Mouse (Mus musculus) hindbrain, embryonic 13.5 days (tissue): ENCODE measurements around the gene Srsf7. TPM values are rescaled to one million over a fixed set of nuclear protein-coding genes. Genes with fewer than 3 reads are reported as not detected.

Experiments used
- ATAC-seq: fragments of 200-750 bp; cut with Nextera tagmentation; 2 replicates; pipeline ENCODE4 v1.8.0; 2017; ENCODE audit warnings: moderate TSS enrichment; ENCODE audit not compliant: low FRiP score
- H3K27ac ChIP-seq: fragments of 300-500 bp; sonication (generic); 2 replicates; pipeline ENCODE4 v1.5.1; 2015; ENCODE audit warnings: inconsistent platforms, mild to moderate bottlenecking, moderate library complexity
- H3K27me3 ChIP-seq: fragments of 300-500 bp; sonication (generic); 2 replicates; pipeline ENCODE4 v1.6.1; 2015; ENCODE audit warnings: mild to moderate bottlenecking, inconsistent platforms
- H3K36me3 ChIP-seq: fragments of 300-500 bp; sonication (generic); 2 replicates; pipeline ENCODE4 v1.6.1; 2015; ENCODE audit warnings: mild to moderate bottlenecking, inconsistent platforms
- H3K4me1 ChIP-seq: fragments of 300-500 bp; sonication (generic); replicated peaks from 2 replicates; pipeline ENCODE4 v1.6.1; 2015; ENCODE audit warnings: inconsistent platforms
- H3K4me2 ChIP-seq: fragments of 300-500 bp; sonication (generic); 2 replicates; pipeline ENCODE4 v1.6.1; 2015; ENCODE audit warnings: inconsistent platforms, mild to moderate bottlenecking, moderate library complexity
- H3K4me3 ChIP-seq: fragments of 300-500 bp; sonication (generic); 2 replicates; pipeline ENCODE4 v1.5.1; 2015; ENCODE audit warnings: mild to moderate bottlenecking, inconsistent platforms
- H3K9ac ChIP-seq: fragments of 300-500 bp; sonication (generic); 2 replicates; pipeline ENCODE4 v1.6.1; 2015; ENCODE audit warnings: mild to moderate bottlenecking, inconsistent platforms
- H3K9me3 ChIP-seq: fragments of 300-500 bp; sonication (generic); 2 replicates; pipeline ENCODE4 v1.6.1; 2016; ENCODE audit warnings: inconsistent platforms
- WGBS: fragments of 180-500 bp; shearing (Covaris S2); methylation state at CpG from one replicate; pipeline ENCODE4 v1.1.7; 2015; 5-methylcytosine and 5-hydroxymethylcytosine counted together
- polyA plus RNA-seq: library from polyadenylated mRNA; unstranded; fragments of >200 nt; fragmentation: Nextera tagmentation; extraction: Ambion mirVana; gene quantifications from 2 replicates; pipeline ENCODE4 v1.2.1, GENCODE M21; 2015

The Srsf7 gene
- 480 and 495 TPM in 2 replicates for polyA plus RNA-seq

- Histone ChIP-seq H3K36me3 (peaks cover 25% of the 10 kb centered on the region), H3K9me3 (no peaks in the 10 kb centered on the region), H3K9ac (peak within 1 kb of the TSS; percentile 98), H3K4me1 (peaks cover 19% of the 10 kb centered on the region), H3K27me3 (no peaks in the 10 kb centered on the region), H3K27ac (peak within 1 kb of the TSS; percentile 100), H3K4me3 (peak within 1 kb of the TSS; percentile 87), H3K4me2 (peak within 1 kb of the TSS; percentile 81)
- under 1% methylated on average over 90 of the region's 95 CpGs for WGBS
- ATAC-seq, result peak; percentile 94
These were observed at the start of gene Srsf7, which contains the start of gene Ttc39d for GRCm38 (mm10) chr17:80206671-80207581. Gene Srsf7, minus strand, starts transcription at chr17:80207307. Gene Ttc39d, plus strand, starts transcription at chr17:80207460.

DNA sequence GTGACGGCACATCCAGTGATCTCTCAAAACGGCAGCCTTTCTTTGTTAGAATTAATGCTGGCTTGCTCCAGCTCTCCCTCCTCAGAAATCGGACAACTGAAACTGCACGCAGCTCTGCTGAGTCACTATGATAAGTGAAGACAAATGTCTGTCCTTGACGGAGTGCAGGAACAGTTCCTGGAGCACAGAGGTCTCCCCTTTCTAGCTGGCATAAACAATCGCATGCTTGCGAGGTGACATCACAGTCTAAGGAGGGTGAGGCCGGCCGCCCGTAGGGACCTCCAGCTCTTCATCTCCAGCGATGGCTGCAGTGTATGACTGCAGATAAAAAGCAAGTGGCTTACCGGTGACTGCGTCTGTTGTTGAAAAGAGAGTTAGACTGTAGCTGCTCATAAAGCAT lies 48.1 kb upstream of the Srsf7 start:
- Histone ChIP-seq H3K4me1 (no peaks in the 10 kb centered on the region), H3K9ac (no peak overlapping the region), H3K9me3 (no peaks in the 10 kb centered on the region), H3K4me2 (no peak overlapping the region), H3K4me3 (no peak overlapping the region), H3K27ac (no peak overlapping the region), H3K36me3 (peaks cover 97% of the 10 kb centered on the region), H3K27me3 (no peaks in the 10 kb centered on the region)
- WGBS, result 79% methylated on average over 13 of the region's 13 CpGs
- no peak for ATAC-seq

DNA sequence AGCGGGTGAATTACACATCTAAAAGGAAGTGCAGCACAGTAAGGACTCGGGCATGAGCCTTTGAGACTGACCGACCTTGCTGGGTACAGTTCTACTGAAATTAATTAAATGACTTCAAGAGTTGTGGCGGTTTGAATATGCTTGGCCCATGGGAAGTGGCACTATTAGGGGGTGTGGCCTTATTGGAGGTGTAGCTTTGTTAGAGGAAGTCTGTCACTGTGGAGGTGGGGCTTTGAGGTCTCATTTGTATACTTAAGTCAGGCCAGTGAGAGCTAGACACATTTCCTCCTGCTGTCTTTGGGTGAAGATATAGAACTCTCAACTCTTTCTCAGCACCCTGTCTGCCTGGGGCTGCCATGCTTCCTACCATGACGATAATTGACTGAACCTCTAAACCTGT lies 47.3 kb upstream of the Srsf7 start:
- no peaks in the 10 kb centered on the region for H3K27me3 ChIP-seq
- no peak for ATAC-seq
- WGBS, result 96% methylated on average over 5 of the region's 5 CpGs
- H3K36me3 ChIP-seq, result peaks cover 97% of the 10 kb centered on the region
- H3K9me3 ChIP-seq, result no peaks in the 10 kb centered on the region
- no peaks in the 10 kb centered on the region for H3K4me1 ChIP-seq
- H3K27ac ChIP-seq, result no peak overlapping the region
- no peak overlapping the region for H3K4me3 ChIP-seq
- no peak overlapping the region for H3K4me2 ChIP-seq
- H3K9ac ChIP-seq, result no peak overlapping the region

DNA sequence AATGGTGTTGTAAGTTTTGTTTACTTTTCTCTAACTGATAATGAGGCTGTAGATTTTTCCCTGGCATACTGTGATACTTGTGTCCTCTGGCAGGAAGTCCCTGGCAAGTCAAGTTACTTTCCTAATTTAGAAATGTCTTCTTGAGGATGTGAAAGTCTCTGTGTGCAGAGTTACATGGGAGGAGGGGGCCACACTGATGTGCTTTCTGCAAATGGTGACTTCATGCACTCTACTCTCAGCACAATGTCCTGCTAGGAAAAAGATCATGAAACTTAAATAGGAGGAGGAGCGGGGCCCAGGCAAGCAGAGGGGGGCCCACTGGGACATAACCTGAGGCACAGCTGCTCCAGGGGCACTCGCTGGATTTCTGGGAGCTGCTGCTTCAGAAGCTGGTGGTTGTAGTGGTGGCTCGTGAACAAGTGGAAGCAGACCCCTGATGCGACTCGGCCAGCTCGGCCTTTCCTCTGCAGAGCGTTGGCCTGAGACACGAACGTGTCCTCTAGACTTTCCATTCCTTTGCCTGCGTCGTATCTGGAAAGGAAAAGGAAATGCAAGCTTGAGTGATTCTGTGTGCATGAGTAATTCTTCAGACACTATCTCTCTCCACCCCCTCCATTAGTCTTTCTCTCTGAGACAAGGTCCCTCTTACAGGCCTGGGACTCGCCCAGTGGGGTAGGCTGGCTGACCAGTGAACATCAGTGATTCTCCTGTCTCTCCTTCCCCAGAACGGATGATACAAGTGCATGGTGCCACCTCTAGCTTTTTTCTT lies 45.8 kb upstream of the Srsf7 start:
- H3K27me3 ChIP-seq, result no peaks in the 10 kb centered on the region
- no peaks in the 10 kb centered on the region for H3K9me3 ChIP-seq
- no peak overlapping the region for H3K27ac ChIP-seq
- peaks cover 97% of the 10 kb centered on the region for H3K36me3 ChIP-seq
- H3K9ac ChIP-seq, result no peak overlapping the region
- H3K4me2 ChIP-seq, result no peak overlapping the region
- no peak overlapping the region for H3K4me3 ChIP-seq
- WGBS, result 74% methylated on average over 13 of the region's 13 CpGs
- no peaks in the 10 kb centered on the region for H3K4me1 ChIP-seq
- ATAC-seq, result no peak

- ATAC-seq, result no peak
- no peak overlapping the region for H3K4me3 ChIP-seq
- no peak overlapping the region for H3K9ac ChIP-seq
- H3K27me3 ChIP-seq, result no peaks in the 10 kb centered on the region
- peaks cover 96% of the 10 kb centered on the region for H3K36me3 ChIP-seq
- H3K4me1 ChIP-seq, result no peaks in the 10 kb centered on the region
- H3K27ac ChIP-seq, result no peak overlapping the region
- WGBS, result 59% methylated on average over 13 of the region's 13 CpGs
- no peaks in the 10 kb centered on the region for H3K9me3 ChIP-seq
- H3K4me2 ChIP-seq, result no peak overlapping the region
These were observed 36.0 kb upstream of the Srsf7 start for GRCm38 (mm10) chr17:80243116-80243515.

GRCm38 (mm10) chr17:80241594-80241993 lies 34.5 kb upstream of the Srsf7 start:
- no peak overlapping the region for H3K4me3 ChIP-seq
- H3K27me3 ChIP-seq, result no peaks in the 10 kb centered on the region
- H3K9me3 ChIP-seq, result no peaks in the 10 kb centered on the region
- no peak overlapping the region for H3K27ac ChIP-seq
- no peak for ATAC-seq
- no peak overlapping the region for H3K9ac ChIP-seq
- H3K4me1 ChIP-seq, result no peaks in the 10 kb centered on the region
- H3K4me2 ChIP-seq, result no peak overlapping the region
- WGBS, result 88% methylated on average over 9 of the region's 9 CpGs
- H3K36me3 ChIP-seq, result peaks cover 93% of the 10 kb centered on the region

DNA sequence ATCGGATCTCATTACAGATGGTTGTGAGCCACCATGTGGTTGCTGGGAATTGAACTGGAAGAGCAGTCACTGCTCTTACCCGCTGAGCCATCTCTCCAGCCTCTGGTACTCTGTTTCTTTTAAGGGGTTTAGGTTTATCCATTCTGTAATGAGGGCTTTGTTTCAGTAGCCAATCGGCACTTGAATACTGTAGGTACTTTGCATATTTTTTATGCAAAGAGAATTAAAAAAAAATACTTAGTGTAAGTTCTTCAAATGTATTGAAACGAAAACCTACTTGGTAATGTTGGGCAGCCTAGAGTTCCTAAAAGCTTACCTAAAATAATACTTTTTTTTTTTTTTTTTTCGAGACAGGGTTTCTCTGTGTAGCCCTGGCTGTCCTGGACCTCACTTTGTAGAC lies 30.4 kb upstream of the Srsf7 start:
- Histone ChIP-seq H3K4me1 (no peaks in the 10 kb centered on the region), H3K27me3 (no peaks in the 10 kb centered on the region), H3K4me2 (no peak overlapping the region), H3K9ac (no peak overlapping the region), H3K4me3 (no peak overlapping the region), H3K9me3 (no peaks in the 10 kb centered on the region), H3K27ac (no peak overlapping the region), H3K36me3 (peaks cover 62% of the 10 kb centered on the region)
- ATAC-seq, result no peak
- WGBS, result 94% methylated on average over 5 of the region's 5 CpGs

DNA sequence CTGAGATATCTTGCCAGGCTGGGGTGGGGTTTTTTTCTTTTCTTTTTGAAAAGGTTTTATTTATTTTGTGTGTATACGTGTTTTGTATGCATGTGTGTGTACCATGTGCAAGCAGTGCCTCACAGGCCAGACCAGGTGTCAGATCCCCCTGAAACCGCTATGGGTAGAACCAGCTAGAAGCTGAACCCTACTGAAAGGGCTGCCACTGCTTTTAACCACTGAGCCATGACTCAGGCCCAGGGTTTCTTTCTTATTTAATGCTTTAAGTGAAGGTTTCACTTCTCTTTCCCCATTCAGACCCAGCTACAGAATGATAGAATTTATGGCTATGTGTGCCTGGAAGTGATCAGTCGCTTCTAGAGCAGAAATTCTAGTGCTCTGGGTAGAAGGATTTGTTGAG lies 29.7 kb upstream of the Srsf7 start:
- Histone ChIP-seq H3K4me1 (no peaks in the 10 kb centered on the region), H3K9me3 (no peaks in the 10 kb centered on the region), H3K27me3 (no peaks in the 10 kb centered on the region), H3K36me3 (peaks cover 55% of the 10 kb centered on the region), H3K4me3 (no peak overlapping the region), H3K4me2 (no peak overlapping the region), H3K27ac (no peak overlapping the region), H3K9ac (no peak overlapping the region)
- ATAC-seq, result no peak
- WGBS, result 95% methylated on average over 3 of the region's 3 CpGs

DNA sequence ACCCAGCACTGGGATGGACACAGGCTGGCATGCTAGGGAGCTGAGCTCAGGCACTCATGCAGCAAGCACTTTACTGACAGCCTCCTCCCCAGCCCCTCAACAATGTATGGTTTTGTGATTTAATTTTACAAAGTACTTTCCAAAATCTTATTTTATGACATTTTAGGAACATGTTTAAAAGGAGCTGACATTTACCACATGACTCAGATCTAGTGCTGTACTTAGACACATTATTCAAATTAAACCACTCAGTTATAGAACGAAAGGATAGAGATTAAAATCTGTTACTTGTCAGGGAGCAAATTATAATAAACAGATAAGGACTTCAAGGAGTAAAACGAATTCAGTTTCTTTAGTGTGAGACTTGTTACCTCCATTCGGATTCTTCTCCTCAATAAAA lies 28.4 kb upstream of the Srsf7 start:
- WGBS, result 90% methylated on average over 3 of the region's 3 CpGs

GRCm38 (mm10) chr17:80234376-80234775 lies 27.3 kb upstream of the Srsf7 start:
- Histone ChIP-seq H3K27ac (no peak overlapping the region), H3K27me3 (no peaks in the 10 kb centered on the region), H3K4me3 (no peak overlapping the region), H3K9me3 (no peaks in the 10 kb centered on the region), H3K4me2 (no peak overlapping the region), H3K36me3 (peaks cover 33% of the 10 kb centered on the region), H3K4me1 (no peaks in the 10 kb centered on the region), H3K9ac (no peak overlapping the region)
- WGBS, result 91% methylated on average over 7 of the region's 7 CpGs
- ATAC-seq, result no peak

More for the DNA sequence above, 28.4 kb upstream of the Srsf7 start:
- Histone ChIP-seq H3K9ac (no peak overlapping the region), H3K36me3 (peaks cover 44% of the 10 kb centered on the region), H3K9me3 (no peaks in the 10 kb centered on the region), H3K27me3 (no peaks in the 10 kb centered on the region), H3K4me3 (no peak overlapping the region), H3K4me2 (no peak overlapping the region), H3K27ac (no peak overlapping the region), H3K4me1 (no peaks in the 10 kb centered on the region)
- ATAC-seq, result no peak

DNA sequence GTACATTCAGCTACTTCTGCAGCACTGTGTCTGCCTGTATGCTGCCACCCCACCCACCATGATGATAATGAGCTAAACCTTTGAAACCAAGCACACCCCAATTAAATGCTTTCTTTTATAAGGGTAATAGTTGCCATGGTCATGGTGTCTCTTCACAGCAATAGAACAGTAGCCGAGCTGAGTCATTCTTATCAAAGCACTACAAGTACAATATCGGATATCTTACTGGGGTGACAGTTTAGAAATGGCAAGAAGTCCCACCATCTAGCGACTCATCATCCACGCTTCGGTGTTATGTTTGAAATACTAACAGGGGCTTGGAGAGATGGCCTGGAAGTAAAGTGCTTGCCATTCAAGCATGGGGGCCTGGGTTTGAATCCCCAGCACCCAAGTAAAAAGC lies 26.7 kb upstream of the Srsf7 start:
- ATAC-seq, result no peak
- no peak overlapping the region for H3K4me2 ChIP-seq

DNA sequence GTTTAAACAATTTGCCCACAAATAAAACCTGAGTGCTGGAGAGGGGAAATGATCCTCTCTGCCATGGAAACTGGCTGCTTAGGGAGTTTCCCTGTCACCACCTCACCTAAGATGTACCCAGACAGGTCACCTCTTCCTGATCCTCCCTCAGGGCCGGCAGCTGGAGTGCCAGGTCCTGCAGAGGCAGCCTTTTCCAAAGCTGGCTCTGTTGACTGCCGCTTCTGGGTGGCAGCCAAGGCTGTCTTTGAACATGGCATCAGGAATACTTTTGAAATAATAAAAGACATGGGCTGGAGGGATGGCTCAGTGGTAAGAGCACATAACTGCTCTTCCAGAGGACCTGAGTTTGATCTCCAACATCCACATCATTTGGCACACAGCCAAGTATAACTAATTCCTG lies 22.3 kb upstream of the Srsf7 start:
- Histone ChIP-seq H3K27me3 (no peaks in the 10 kb centered on the region), H3K36me3 (no peaks in the 10 kb centered on the region), H3K4me2 (no peak overlapping the region), H3K4me3 (no peak overlapping the region), H3K9ac (no peak overlapping the region), H3K4me1 (peaks cover 6% of the 10 kb centered on the region), H3K27ac (no peak overlapping the region), H3K9me3 (no peaks in the 10 kb centered on the region)
- WGBS, result 87% methylated on average over 2 of the region's 2 CpGs
- ATAC-seq, result no peak

More for the DNA sequence above, 26.7 kb upstream of the Srsf7 start:
- 93% methylated on average over 5 of the region's 5 CpGs for WGBS
- no peak overlapping the region for H3K9ac ChIP-seq
- no peak overlapping the region for H3K27ac ChIP-seq
- H3K36me3 ChIP-seq, result peaks cover 28% of the 10 kb centered on the region
- H3K27me3 ChIP-seq, result no peaks in the 10 kb centered on the region
- H3K4me3 ChIP-seq, result no peak overlapping the region
- no peaks in the 10 kb centered on the region for H3K9me3 ChIP-seq
- no peaks in the 10 kb centered on the region for H3K4me1 ChIP-seq
